Mouse (Mus musculus): ENCODE results near the gene Rnase1. TPM values are rescaled to one million over a fixed set of nuclear protein-coding genes. Genes with fewer than 3 reads are reported as not detected.
A peak's percentile ranks its signal among the peaks of the same experiment; 100 is the strongest.
"Not testable (repeated sequence)": the region's sequence is repeated elsewhere in the genome, so short reads cannot be mapped to it uniquely, and the experiment has no call there.

Rnase1 gene
- 0.25 and 0.39 TPM in 2 replicates for polyA plus RNA-seq (2012; rRNA removed)

GRCm38 (mm10) chr14:51146685-51147084 is at the start of gene Rnase1:
Gene Rnase1, minus strand, starts transcription at chr14:51146785.
- H3K4me3 ChIP-seq (ENCODE audit: insufficient read depth, low read depth, low read length) = no peak within 1 kb of the TSS
- H3K27ac ChIP-seq (ENCODE audit: insufficient read depth, low read depth, low read length) = no peak within 1 kb of the TSS
- H3K27me3 ChIP-seq (replicated peaks; ENCODE audit: control insufficient read depth, insufficient read depth, low read length) = no peaks in the 10 kb centered on the region
- no peaks in the 10 kb centered on the region for H3K36me3 ChIP-seq (ENCODE audit: control insufficient read depth, insufficient read depth, low read length)
- TF ChIP-seq CTCF (conservative IDR thresholded peaks at IDR 0.05; ENCODE audit: insufficient read depth, insufficient read length, low read depth, low read length) = no peak
- TF ChIP-seq POLR2A (IDR thresholded peaks at IDR 0.05; ENCODE audit: low read depth, low read length) = no peak
- no peak for DNase-seq
- WGBS = 71% methylated on average over 2 of the region's 2 CpGs
- H3K4me1 ChIP-seq (ENCODE audit: control insufficient read depth, insufficient read depth, low read length) = no peaks in the 10 kb centered on the region

- Histone ChIP-seq H3K4me1 (ENCODE audit: control insufficient read depth, insufficient read depth, low read length) (no peaks in the 10 kb centered on the region), H3K36me3 (ENCODE audit: control insufficient read depth, insufficient read depth, low read length) (no peaks in the 10 kb centered on the region), H3K27me3 (replicated peaks; ENCODE audit: control insufficient read depth, insufficient read depth, low read length) (no peaks in the 10 kb centered on the region), H3K27ac (ENCODE audit: insufficient read depth, low read depth, low read length) (no peak overlapping the region), H3K4me3 (ENCODE audit: insufficient read depth, low read depth, low read length) (no peak overlapping the region)
- DNase-seq = peak; percentile 77
- 78% methylated on average over 4 of the region's 4 CpGs for WGBS
- no peak for TF ChIP-seq POLR2A (IDR thresholded peaks at IDR 0.05; ENCODE audit: low read depth, low read length)
- TF ChIP-seq CTCF (conservative IDR thresholded peaks at IDR 0.05; ENCODE audit: insufficient read depth, insufficient read length, low read depth, low read length) = no peak
Observed at GRCm38 (mm10) chr14:51195681-51196080, 49.1 kb upstream of the Rnase1 start.

- DNase-seq; H3K27ac ChIP-seq (ENCODE audit: insufficient read depth, low read depth, low read length); H3K36me3 ChIP-seq (ENCODE audit: control insufficient read depth, insufficient read depth, low read length); H3K4me1 ChIP-seq (ENCODE audit: control insufficient read depth, insufficient read depth, low read length); H3K27me3 ChIP-seq (replicated peaks; ENCODE audit: control insufficient read depth, insufficient read depth, low read length); H3K4me3 ChIP-seq (ENCODE audit: insufficient read depth, low read depth, low read length): not testable (repeated sequence)
- 85% methylated on average over 2 of the region's 2 CpGs for WGBS
Observed at GRCm38 (mm10) chr14:51181051-51181450, 34.5 kb upstream of the Rnase1 start.

- TF ChIP-seq CTCF (conservative IDR thresholded peaks at IDR 0.05; ENCODE audit: insufficient read depth, insufficient read length, low read depth, low read length) = no peak
- TF ChIP-seq POLR2A (IDR thresholded peaks at IDR 0.05; ENCODE audit: low read depth, low read length) = no peak
- DNase-seq = no peak
- WGBS = 57% methylated on average over 4 of the region's 4 CpGs
- no peak overlapping the region for H3K4me3 ChIP-seq (ENCODE audit: insufficient read depth, low read depth, low read length)
- no peaks in the 10 kb centered on the region for H3K27me3 ChIP-seq (replicated peaks; ENCODE audit: control insufficient read depth, insufficient read depth, low read length)
- H3K36me3 ChIP-seq (ENCODE audit: control insufficient read depth, insufficient read depth, low read length) = no peaks in the 10 kb centered on the region
- H3K27ac ChIP-seq (ENCODE audit: insufficient read depth, low read depth, low read length) = no peak overlapping the region
- H3K4me1 ChIP-seq (ENCODE audit: control insufficient read depth, insufficient read depth, low read length) = no peaks in the 10 kb centered on the region
Observed at GRCm38 (mm10) chr14:51173843-51174242, 27.3 kb upstream of the Rnase1 start.

GRCm38 (mm10) chr14:51172947-51173346 is 26.4 kb upstream of the Rnase1 start:
- H3K27ac ChIP-seq (ENCODE audit: insufficient read depth, low read depth, low read length); DNase-seq: not testable (repeated sequence)
- 65% methylated on average over 4 of the region's 4 CpGs for WGBS

GRCm38 (mm10) chr14:51172095-51172865 is 25.7 kb upstream of the Rnase1 start:
- not testable (repeated sequence) for H3K27ac ChIP-seq (ENCODE audit: insufficient read depth, low read depth, low read length); H3K27me3 ChIP-seq (replicated peaks; ENCODE audit: control insufficient read depth, insufficient read depth, low read length); H3K4me3 ChIP-seq (ENCODE audit: insufficient read depth, low read depth, low read length); H3K36me3 ChIP-seq (ENCODE audit: control insufficient read depth, insufficient read depth, low read length); H3K4me1 ChIP-seq (ENCODE audit: control insufficient read depth, insufficient read depth, low read length)
- peak; percentile 67 for TF ChIP-seq CTCF (conservative IDR thresholded peaks at IDR 0.05; ENCODE audit: insufficient read depth, insufficient read length, low read depth, low read length)
- peak; percentile 22 for DNase-seq
- 45% methylated on average over 9 of the region's 9 CpGs for WGBS

More at GRCm38 (mm10) chr14:51172947-51173346, 26.4 kb upstream of the Rnase1 start:
- not testable (repeated sequence) for H3K27me3 ChIP-seq (replicated peaks; ENCODE audit: control insufficient read depth, insufficient read depth, low read length); H3K4me1 ChIP-seq (ENCODE audit: control insufficient read depth, insufficient read depth, low read length); H3K36me3 ChIP-seq (ENCODE audit: control insufficient read depth, insufficient read depth, low read length); H3K4me3 ChIP-seq (ENCODE audit: insufficient read depth, low read depth, low read length)

- no peak for DNase-seq
- Histone ChIP-seq H3K4me3 (ENCODE audit: insufficient read depth, low read depth, low read length) (no peak overlapping the region), H3K27me3 (replicated peaks; ENCODE audit: control insufficient read depth, insufficient read depth, low read length) (no peaks in the 10 kb centered on the region), H3K4me1 (ENCODE audit: control insufficient read depth, insufficient read depth, low read length) (no peaks in the 10 kb centered on the region), H3K27ac (ENCODE audit: insufficient read depth, low read depth, low read length) (no peak overlapping the region), H3K36me3 (ENCODE audit: control insufficient read depth, insufficient read depth, low read length) (no peaks in the 10 kb centered on the region)
- TF ChIP-seq CTCF (conservative IDR thresholded peaks at IDR 0.05; ENCODE audit: insufficient read depth, insufficient read length, low read depth, low read length) (no peak), POLR2A (IDR thresholded peaks at IDR 0.05; ENCODE audit: low read depth, low read length) (no peak)
Observed at GRCm38 (mm10) chr14:51166068-51166467, 19.5 kb upstream of the Rnase1 start.
